Mouse (Mus musculus) spleen, postnatal 10 days (tissue): ENCODE measurements around the gene Med12.

ENCODE experiments used
- DNase-seq, 2 experiments: peaks; one replicate each; pipeline ENCODE4 v3.0.0; 2021 to 2022; ENCODE audit warnings: low spot score in 2 of 2

Gene Med12

GRCm38 (mm10) chrX:101273875-101274738 is at the start of gene Med12:
Gene Med12, plus strand, starts transcription at chrX:101274030.
- DNase-seq = peak; percentile 76 to 94

GRCm38 (mm10) chrX:101245011-101245410 is 28.8 kb upstream of the Med12 start:
- no peak for DNase-seq

- DNase-seq = peak; percentile 67 to 90
Observed at GRCm38 (mm10) chrX:101253952-101254729, 19.7 kb upstream of the Med12 start, which contains the start of gene Foxo4. Gene Foxo4, plus strand, starts transcription at chrX:101254528.

GRCm38 (mm10) chrX:101254740-101255139 is 19.1 kb upstream of the Med12 start:
- DNase-seq = peak in 1 of 2 experiments; percentile 32

- DNase-seq = peak in 1 of 2 experiments; percentile 63
Observed at GRCm38 (mm10) chrX:101256603-101257002, 17.2 kb upstream of the Med12 start.

GRCm38 (mm10) chrX:101260441-101261325 is 13.1 kb upstream of the Med12 start:
- no peak for DNase-seq

GRCm38 (mm10) chrX:101263892-101264291 is 9.9 kb upstream of the Med12 start, which contains the start of gene Gm614:
Gene Gm614, minus strand, starts transcription at chrX:101263992.
- DNase-seq = no peak

- DNase-seq = no peak
Observed at GRCm38 (mm10) chrX:101266631-101267030, 7.2 kb upstream of the Med12 start.

GRCm38 (mm10) chrX:101268025-101268754 is 5.6 kb upstream of the Med12 start, which contains the start of gene Il2rg:
Gene Il2rg, minus strand, starts transcription at chrX:101268255.
- DNase-seq = peak in 1 of 2 experiments; percentile 42

- DNase-seq = no peak
Observed at GRCm38 (mm10) chrX:101268755-101269124, 5.1 kb upstream of the Med12 start, which contains the start of gene Gm20489. Gene Gm20489, minus strand, starts transcription at chrX:101269023.

- no peak for DNase-seq
Observed at GRCm38 (mm10) chrX:101273410-101273809, 420 bp upstream of the Med12 start.

GRCm38 (mm10) chrX:101282813-101283212 is 9.0 kb downstream of the Med12 start:
- no peak for DNase-seq

GRCm38 (mm10) chrX:101285534-101285933 is 11.7 kb downstream of the Med12 start:
- DNase-seq = peak in 1 of 2 experiments; percentile 79

- DNase-seq = no peak
Observed at GRCm38 (mm10) chrX:101285953-101286670, 12.3 kb downstream of the Med12 start.

GRCm38 (mm10) chrX:101287543-101287942 is 13.7 kb downstream of the Med12 start:
- DNase-seq = peak in 1 of 2 experiments; percentile 50

GRCm38 (mm10) chrX:101288432-101288831 is 14.6 kb downstream of the Med12 start:
- no peak for DNase-seq

GRCm38 (mm10) chrX:101289037-101289436 is 15.2 kb downstream of the Med12 start:
- no peak for DNase-seq

- peak in 1 of 2 experiments; percentile 32 for DNase-seq
Observed at GRCm38 (mm10) chrX:101290111-101290510, 16.3 kb downstream of the Med12 start.

- DNase-seq = peak in 1 of 2 experiments; percentile 21
Observed at GRCm38 (mm10) chrX:101299055-101299454, 25.2 kb downstream of the Med12 start, which contains the start of gene Nlgn3. Gene Nlgn3, plus strand, starts transcription at chrX:101299168.
